Mouse (Mus musculus): ENCODE measurements at regions not wholly inside any gene's neighbourhood (a gene's known extent, or its start where the extent isn't known, plus 50 kb on each side); places are given as distances from the start of the nearest gene placed in this dataset.

DNA sequence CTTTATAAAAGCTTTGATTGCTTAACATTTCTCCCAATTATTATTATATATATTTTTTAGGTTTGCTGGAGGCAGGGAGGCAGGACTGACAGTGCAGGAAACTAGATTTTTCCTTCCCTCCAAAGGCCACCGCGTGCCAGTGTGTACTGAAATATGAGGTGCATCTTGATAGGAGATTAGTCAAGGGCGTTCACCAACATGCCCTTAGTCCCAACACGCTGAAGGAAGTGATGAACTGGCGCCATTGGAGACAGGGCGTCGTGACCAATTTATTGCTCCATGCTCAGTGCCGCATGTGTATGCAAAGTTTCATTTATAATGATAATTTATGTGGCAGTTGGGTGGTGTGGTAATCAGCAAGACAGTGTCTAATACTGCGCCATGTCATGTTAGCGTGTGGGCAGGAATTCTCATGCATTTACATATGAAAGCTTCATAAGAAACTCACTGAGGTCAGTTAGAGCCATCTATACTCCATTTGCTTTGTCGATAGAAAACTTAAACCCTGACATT, 66.2 kb downstream of the Isl1 start:
- DNase-seq (ENCODE audit: low spot score): no peak

DNA sequence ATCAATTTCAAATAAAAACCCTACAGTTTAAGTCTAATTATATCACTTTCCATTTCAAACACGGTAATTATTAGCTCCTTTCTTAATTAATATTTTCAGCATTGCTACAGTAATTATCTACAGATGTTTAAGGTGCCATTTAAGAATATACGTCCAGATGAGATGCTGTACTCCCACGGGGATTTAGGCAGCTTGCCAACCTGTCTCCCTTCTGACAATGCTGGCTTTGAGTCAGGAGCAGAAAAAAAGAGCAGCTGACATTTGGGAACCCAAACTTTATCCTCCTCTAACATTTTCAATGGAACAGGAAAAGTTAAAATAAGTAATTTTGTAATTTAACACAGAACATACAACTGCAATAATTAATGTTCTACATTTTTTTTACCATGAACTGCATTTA, 94.4 kb downstream of the Isl1 start:
- no peak for DNase-seq (ENCODE audit: low spot score)

DNA sequence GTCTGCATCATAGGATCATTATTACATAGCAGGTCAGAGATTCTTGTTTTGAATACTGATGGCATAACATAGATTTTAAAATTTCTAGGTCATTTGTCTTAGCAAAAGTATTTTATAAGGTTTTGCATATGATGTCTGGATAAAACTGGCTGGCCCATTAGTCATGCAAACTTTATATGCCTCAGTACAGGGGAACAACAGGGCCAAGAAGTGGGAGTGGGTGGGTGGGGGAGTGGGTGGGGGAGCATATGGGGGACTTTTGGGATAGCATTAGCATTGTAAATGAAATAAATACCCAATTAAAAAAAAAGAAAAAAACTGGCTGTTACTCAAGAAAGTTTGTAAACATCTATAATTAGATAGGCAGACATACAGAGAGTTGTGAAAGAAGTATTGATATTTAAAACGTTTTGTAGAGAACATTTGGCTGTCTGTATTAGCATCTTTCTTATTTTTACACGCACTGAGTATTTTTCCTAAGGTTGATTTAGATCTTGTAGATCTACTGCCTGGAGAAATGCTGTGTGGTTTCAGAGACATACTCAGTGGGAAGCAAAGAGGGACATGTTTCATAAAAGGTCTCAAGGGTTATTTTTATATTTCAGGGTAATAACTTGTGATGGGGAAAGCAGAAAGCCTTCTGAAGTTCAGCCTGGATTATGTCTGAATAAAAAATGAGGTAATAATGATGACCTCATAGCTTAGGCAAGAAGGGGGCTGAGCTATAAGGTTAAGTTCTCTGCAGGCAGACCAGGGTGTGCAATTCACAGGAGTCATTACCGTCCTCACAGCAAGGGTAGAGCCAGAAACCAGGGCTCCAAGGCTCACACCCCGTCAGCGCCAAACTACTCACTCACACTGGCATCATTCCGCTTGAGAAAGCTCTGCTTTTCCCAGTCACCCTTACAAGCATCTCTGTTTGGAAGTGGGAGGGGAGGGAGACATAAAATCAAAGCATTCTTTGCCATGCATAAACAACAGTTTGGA, 95.4 kb downstream of the Isl1 start:
- DNase-seq (ENCODE audit: low spot score): no peak

DNA sequence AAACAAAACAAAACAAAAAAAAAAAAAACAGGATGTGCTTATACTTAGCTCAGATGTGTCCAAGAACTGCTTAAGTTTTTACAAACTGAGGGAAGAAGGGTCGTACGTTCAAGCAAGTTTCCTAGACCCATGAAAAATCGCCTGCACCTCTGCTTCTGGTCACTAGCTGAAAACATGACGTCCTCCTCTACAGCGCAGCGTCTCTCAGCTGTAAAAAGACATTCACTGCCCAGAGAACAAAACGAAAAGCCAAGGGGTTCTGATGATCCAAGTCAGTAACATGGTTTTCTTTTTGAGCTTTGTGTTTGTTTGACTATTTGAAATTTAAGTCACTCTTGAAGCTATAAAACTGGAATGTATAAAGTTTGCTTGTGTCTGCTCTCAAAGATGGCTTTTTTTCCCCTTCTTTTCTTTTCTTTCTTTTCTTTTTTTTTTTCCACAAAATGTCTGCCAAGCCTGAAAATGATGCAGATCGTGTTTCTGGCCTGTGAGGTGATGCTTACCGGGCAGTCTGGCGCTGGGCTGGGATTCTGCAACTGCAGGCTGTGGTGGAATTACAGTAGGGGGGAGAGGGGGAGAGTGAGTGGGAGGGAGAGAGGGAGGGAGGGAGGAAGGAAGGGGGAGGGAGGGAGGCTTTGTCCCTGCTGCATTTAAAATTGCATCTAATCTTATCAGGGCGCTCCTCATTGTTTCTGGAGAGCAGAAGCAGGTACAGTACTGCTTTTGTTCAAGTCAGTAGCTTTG, 108.1 kb downstream of the Isl1 start:
- DNase-seq (ENCODE audit: low spot score): no peak

DNA sequence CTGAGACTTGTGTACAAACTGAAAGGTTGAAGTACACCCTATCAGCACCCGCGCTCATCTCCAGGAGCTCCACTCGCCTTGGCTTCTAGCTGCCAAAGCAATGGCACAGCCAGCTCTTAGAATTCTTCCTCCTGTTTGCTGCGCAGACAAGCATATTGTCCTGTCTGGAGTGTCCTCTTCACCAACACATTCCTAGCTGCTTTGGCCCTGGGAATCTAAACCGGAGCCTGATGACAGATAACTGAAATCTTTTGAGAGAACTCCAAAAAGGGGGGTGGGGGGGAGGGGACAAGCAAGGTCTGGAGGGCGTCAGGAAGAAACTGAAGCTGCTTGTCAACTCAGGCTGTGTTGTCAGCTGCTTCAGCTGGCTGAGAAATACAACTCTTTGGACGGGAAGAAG, 122.4 kb downstream of the Isl1 start:
- DNase-seq (ENCODE audit: low spot score): no peak

DNA sequence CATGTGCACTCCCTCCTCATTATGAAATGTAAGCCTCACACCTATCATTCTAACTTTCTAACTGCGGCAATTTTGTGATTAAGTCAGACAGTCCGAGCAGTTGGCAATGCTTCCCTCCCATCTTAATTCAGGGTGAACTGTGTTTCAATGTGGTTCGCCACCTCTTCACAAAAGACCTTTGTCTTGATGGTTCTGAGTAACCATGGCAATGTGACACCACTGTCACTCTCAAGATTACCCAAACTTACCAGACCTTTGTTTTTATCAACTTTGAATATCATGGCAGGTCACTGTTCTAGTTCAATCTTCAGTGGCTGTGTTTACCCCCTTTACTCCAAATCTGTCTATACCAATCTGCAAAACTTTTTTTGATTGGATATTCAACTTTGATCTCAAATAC, 131.7 kb downstream of the Isl1 start:
- DNase-seq (ENCODE audit: low spot score): no peak

DNA sequence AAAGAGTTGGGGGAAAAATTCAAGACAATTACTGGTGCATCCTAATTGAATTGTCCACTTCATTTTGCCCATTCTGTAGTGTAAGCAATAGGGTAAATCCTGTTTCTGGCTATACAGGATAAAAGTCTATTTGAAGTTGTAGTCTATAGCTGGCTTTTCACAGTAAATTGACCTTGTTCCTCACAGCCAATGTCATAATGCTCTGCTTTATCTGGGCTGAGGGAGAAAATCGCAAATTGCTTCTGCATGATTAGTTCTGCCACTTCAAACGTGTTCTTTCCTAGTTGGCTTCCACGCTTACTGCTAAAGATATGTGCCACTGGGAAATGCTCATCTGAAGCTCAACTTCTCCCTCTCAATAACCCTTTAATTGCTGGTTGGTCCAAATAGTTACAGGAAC, 134.5 kb downstream of the Isl1 start:
- no peak for DNase-seq (ENCODE audit: low spot score)

DNA sequence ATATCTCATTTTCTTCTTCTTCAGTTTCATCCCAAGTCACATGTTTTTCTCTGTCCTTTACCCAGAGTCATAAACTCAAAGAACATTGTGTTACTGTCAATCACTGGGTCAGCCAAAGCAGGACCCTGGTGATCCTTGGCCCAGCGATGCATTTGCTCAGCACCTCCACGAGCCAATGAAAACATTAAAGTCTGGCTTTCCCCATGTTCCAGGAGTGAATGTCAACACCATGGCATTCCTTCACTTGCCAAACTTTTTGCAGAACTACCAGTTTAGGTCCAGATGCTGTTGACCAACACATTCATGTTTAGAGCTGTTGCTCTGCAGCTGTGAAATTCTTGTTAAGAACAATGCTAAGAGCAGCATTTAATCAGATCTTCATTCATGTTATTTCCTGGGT, 135.6 kb downstream of the Isl1 start:
- no peak for DNase-seq (ENCODE audit: low spot score)

DNA sequence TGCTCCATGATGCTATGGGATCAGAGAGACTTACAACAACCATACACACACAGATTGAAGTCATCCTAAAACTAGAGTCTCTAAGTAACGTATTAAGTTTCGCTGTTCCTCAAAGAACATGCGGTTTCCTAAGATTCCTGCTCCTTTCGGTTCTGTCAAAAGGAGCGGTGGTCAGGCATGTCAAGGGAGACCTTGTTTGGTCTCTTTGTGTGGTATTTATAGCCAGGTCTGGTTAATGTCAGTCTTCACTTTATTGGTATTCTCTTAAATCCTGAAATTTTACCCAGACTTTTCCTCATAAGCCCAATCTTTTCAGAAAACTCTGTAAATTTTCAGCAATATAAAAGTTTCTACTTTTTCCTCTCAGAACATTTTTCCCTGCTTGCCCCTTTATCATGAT, 166.5 kb downstream of the Isl1 start:
- DNase-seq (ENCODE audit: low spot score): no peak

DNA sequence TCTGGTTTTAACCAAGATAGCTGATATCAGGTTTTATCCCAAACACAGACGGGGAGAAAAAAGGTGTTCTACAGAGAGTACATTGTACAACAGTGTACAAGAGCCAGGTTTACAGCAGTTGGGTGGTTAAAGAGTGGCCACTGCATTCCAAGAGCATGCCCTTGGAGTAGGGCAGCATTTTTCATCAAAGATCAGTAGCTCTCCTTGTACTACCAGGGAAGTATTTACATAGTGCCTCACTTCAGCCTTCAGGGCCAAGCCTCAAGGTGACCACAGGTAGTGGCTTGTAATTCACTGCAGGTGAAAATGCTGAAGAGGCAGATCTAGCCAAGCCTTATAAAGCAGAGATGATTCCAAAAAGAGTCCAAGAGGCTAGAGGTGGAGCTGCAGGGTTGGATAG, 190.8 kb downstream of the Isl1 start:
- no peak for DNase-seq (ENCODE audit: low spot score)

DNA sequence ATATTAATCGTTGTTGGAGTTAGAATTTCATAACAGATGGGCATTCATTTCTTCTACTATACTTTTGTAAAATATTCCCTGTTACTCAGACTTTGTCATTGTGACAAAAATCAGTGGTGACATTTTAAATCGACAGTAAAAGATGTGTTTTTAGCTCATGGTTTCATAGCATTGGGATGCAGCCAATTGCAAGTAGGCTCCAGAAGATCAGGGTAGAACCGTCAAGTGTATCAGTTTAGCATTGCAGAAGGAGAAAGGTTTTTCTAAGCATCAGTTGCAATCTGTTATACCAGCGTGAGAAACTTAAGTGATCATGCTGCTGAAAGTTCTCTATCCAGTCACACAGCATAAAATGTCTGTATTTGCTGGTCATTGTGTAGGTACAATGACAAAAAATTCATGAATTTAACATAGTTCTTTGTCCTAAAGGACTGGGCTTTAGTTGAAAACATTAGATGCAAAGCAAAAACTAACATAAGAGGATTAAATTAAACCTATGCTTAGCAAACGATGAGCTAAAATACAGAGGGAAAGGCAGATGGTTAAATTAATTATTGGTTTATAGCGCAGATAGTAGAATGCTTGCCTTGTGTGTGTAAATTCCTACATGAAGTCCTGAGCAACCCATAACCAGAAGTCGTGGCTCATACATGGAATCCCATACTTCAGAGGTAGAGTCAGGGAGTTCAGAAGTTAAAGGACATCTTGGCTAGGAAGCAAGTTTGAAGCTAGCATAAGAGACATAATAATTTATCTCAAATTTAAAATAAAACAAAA, 198.3 kb downstream of the Isl1 start:
- DNase-seq (ENCODE audit: low spot score): no peak

DNA sequence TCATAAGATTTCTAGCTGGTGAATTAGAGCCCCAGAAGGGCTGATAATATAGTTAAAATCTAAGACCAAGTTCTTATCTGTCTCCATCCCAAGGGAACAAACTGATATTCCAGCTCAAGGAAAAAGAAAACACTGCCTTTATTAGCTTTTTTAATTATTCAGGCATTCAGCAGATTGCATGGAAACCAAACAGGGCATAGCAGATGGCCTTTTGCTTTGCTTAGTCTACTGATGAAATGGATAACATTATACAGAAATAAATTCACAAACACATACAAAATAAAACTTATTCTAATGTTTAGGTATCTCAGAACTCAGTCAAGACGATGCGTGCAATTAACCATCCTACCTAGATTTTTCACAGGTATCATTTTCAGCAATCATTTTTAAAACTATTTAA, 198.9 kb downstream of the Isl1 start:
- no peak for DNase-seq (ENCODE audit: low spot score)

DNA sequence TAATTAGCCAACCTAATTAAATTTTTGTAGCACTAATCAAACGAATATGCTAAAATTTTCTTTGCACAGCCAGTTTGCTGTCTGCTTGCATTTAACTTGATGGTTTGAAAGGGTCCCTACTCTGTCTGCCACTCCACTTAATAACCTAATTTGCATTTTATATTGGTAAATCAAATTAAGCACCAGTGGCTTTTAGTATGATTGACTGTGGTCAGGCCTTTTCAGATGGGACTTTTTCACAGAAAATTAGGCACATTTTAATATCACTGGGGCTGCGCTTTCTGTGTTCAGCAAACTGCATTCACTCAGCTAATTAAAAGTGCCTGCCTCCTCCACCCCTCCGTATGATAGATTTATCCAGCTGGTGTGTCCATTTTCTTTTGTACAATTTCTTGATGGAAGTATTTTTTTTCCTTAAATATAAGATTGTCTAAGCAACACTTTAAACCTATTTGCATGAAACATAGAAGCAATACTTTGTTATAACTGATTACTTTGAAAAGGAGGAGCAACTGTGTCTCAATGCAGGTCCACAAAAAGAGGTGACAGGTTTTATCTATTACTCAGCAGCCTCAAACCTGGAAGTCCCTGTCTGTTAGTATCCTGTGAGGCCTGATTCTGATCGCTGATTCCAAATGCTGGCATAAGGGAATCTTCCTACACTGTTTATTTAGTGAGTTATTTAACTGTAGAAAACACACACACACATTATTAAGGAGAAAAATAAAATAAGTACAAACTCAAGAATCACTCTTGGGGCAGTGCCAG, 221.8 kb downstream of the Isl1 start:
- DNase-seq (ENCODE audit: low spot score): no peak

DNA sequence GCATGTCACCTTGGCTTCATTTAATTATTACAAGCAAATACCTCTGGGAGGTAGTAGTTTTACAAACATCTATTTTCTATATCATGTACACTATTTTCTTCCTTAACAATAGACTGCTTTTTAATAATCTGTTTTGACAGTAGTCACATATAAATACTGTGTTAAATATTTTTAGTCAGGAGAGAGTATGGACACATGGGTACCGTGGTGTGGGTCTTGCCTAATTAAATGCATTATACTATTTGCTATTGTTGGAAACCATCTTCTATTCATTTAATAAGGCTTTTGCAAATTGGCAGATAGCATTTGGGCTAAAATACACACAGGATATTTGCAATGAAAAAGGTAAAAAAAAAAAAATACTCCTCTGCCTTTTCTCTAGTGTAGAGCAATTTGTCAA, 222.3 kb downstream of the Isl1 start:
- no peak for DNase-seq (ENCODE audit: low spot score)

DNA sequence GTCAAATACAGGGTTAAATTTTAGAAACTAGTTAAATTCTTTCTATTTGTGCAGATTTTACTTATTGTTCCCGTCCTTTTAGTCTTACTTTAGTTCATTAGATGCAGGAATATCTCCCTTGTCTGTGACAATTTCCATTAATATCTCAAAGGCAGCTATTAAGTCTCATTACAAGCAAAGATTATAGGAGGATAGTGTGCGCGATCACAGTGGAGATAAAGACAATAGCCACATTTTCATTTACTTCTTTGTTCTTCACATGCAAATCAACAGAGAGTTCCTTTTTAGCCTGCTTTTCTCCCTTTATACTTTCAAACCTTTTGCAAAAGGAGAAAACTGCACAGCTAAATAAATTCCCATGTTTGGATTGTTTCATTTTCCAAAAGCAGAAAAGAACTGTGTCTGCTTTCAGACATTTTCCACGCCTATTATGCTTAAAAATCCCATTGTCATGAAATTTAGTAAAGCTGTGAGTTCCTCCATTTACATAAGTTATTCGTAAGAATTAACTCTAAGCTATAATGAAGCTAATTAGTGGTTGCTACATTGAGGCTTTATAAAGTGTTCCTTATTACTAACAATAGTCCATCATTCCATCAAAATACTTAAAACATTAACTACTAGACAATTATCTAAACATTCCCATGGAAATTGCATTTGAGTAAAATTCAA, 252.4 kb downstream of the Isl1 start:
- DNase-seq (ENCODE audit: low spot score): no peak

DNA sequence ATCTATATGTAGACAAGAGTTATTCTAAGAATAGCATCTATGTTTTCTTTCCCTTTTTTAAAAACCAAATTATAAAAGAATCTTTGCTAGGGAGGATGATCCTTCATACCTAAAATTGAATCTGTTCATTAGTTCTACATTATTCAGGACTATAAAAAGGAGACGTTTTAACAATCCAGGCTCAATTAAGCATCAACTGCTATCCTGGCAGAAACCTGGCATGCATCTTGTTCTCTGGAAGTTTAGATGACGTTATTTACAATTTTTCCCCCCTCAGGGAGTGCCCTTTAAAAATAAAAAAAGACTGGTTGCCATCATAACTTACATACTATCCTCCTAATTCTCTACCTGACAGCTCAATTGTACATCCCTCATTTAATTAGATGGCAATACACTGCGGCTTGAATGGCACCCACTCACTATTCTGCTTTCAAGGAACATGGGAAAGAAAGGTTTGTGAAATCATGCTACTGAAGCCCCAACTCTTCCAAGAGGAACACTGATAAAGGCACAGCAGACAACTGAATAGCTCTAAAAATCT, 253.3 kb downstream of the Isl1 start:
- DNase-seq (ENCODE audit: low spot score): no peak

DNA sequence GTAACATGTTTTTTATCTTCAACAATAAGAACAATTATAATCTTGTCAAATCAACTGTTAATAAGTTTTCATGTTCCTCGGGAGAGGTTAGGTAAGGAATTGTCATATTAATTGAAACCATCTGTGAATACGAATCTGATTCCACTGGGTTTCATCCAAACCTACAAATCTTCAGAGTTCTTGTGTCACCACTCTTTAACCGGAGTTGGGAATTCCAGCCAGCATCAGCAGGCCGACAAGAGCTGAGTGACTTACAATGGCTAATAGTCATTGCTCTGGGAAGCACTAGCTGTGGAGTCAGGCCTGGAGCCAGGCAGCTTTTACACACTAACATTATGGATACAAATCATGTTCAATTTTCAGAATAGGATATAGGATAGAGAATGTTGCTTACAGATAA, 273.3 kb downstream of the Isl1 start:
- no peak for DNase-seq (ENCODE audit: low spot score)

DNA sequence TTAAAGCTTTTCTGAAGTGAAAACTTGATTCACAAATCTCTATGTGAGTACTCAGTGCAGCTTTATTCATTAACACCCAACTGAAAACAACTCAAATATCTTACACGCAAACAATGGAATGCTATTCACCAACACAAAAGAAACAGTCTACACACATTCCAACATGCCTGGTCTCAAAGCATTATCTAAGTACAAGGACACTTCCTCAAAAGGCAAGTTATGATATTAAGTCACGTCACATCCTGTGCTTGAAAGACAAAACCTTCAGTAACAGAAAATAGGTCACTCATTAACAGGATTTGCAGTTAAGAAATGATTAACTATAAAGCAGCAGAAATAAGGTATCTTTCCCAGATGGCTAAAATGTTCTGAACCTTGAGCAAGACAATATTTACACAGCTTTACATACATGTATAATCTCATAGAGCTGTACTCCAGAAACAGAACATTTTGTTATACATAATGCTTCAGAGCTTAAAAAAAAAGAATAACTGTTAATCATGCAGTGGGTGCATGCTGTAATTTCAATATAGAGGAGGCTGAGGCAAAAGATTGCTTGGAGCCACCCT, 279.3 kb downstream of the Isl1 start:
- no peak for DNase-seq (ENCODE audit: low spot score)

DNA sequence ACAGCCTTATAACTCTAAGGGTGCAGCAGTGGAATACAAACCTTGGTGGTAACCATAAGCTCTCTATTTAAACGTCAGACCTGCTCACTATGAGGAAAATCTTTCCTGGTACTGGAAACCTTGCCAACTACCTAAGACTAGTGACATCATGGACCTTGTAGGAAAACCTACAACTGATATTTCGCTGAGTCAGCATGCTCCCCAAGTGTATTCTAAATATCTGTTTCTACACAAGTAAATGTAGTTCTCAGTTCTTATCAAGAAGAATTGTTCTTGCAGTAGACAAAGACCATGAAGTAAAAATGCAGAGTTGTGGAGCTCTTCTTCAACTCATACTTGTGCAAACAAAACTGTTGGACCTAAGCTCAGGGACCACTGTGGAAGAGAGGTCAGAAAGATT, 280.9 kb downstream of the Isl1 start:
- no peak for DNase-seq (ENCODE audit: low spot score)

DNA sequence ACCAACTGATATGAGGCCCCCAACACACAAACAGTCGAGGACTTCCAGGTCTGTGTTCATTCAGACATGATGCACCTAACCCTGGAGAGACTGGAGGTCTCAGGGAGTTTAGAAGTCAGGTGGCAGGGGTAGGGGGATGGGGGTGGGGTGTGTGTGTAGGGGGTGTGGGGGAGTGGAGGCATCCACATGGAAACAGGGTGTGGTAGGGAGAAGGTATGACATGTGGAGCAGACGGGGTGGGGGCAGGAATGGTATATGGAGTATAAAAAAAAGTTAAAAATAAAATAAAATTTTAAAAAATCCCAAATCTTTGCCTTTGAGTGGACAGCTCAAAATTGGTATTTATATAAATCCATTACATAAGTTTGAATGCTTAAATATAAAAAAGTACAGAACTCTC, 282.3 kb downstream of the Isl1 start:
- DNase-seq (ENCODE audit: low spot score): no peak

Measured in ovary, adult 18-20 months (tissue).